Comparison of ENCODE assay signal across 13 mouse cellular contexts in the genomic region with DNA sequence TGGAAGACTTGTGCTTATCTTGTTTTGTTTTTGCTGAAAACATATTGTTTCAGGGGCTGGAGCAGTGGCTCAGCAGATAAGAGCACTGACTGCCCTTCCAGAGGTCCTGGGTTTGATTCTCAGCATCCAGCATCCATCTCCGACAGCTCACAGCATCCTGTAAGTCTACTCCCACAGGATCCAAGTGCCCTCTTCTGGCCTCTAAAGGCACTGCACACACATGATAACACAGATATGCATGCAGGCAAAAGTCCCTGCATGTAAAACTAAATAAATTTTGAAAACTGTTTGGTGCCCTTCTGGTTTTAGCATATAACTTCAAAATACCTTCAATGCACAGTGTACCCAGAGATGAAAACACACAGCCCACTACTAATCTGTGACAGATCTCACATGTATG. TPM values are rescaled to one million over a fixed set of nuclear protein-coding genes. Genes with fewer than 3 reads are reported as not detected.
DNase-seq lines count a peak whose midpoint lies in the region; ATAC-seq and TF ChIP-seq lines count a peak whose summit lies in the region.
"Had no signal": no experiment of that assay in that cellular context is flagged by ENCODE, and none has a peak within 500 bp of the region (broad histone marks: within the 10 kb centered on the region; RNA-seq: fewer than 3 reads in every experiment).

No protein-coding gene starts in this region.

- H3K9ac ChIP-seq in kidney, postnatal 0 days (ENCODE audit: low read depth, low read length) = no peak overlapping the region
- H3K9ac ChIP-seq: limb, embryonic 15.5 days; midbrain, embryonic 15.5 days had no signal

- WGBS in kidney, postnatal 0 days = 90% methylated on average over 1 of the region's 1 CpGs

- H3K36me3 ChIP-seq in kidney, postnatal 0 days (ENCODE audit: insufficient read depth, low read length) = peaks cover 54% of the 10 kb centered on the region

- ATAC-seq in kidney, postnatal 0 days (replicated peaks; ENCODE audit: low FRiP score, low read depth) = no peak
- ATAC-seq: forebrain, embryonic 16.5 days; midbrain, embryonic 15.5 days had no signal

- no peaks in the 10 kb centered on the region for H3K27me3 ChIP-seq in kidney, postnatal 0 days (ENCODE audit: insufficient read depth, low read length)
- H3K27me3 ChIP-seq: limb, embryonic 15.5 days; midbrain, embryonic 15.5 days had no signal

- H3K4me2 ChIP-seq in kidney, postnatal 0 days (ENCODE audit: low read length) = no peak overlapping the region
- H3K4me2 ChIP-seq: heart, embryonic 11.5 days; limb, embryonic 15.5 days; midbrain, embryonic 15.5 days had no signal

- no peaks in the 10 kb centered on the region for H3K4me1 ChIP-seq in kidney, postnatal 0 days (replicated peaks; ENCODE audit: insufficient read depth, low read length)
- H3K4me1 ChIP-seq: limb, embryonic 15.5 days; midbrain, embryonic 15.5 days had no signal

- H3K4me3 ChIP-seq in kidney, postnatal 0 days (replicated peaks; ENCODE audit: low read depth, low read length) = no peak overlapping the region
- H3K4me3 ChIP-seq: limb, embryonic 15.5 days; midbrain, embryonic 15.5 days had no signal

- peak; percentile 46; the same call in 1 of the 2 replicates for TF ChIP-seq CTCF in kidney, postnatal 0 days (IDR thresholded peaks at IDR 0.05; ENCODE audit: low read depth)

- no peaks in the 10 kb centered on the region for H3K9me3 ChIP-seq in kidney, postnatal 0 days (replicated peaks; ENCODE audit: low read length)
- H3K9me3 ChIP-seq: limb, embryonic 15.5 days; midbrain, embryonic 15.5 days had no signal

- DNase-seq in kidney, postnatal 0 days (ENCODE audit: low spot score) = peak; percentile 11
- DNase-seq in kidney, adult 18-20 months = no peak
- peak; percentile 24 for DNase-seq in retina, embryonic 14.5 days (ENCODE audit: low spot score)
- DNase-seq in retina, postnatal 1 day = no peak
- peak; percentile 58 for DNase-seq in ZHBTc4 (ENCODE audit: low read depth, low spot score)
- no peak for DNase-seq in T-cell, adult 2 months (ENCODE audit: low spot score)
- no peak for DNase-seq in right cerebral cortex, postnatal 25 days
- DNase-seq: thymus, adult 18-20 months had no signal

- H3K27ac ChIP-seq in kidney, postnatal 0 days = no peak overlapping the region
- H3K27ac ChIP-seq: limb, embryonic 15.5 days; midbrain, embryonic 15.5 days had no signal

RNA-seq across cellular contexts. Expression of a gene that starts 15.3 kb away (rescaled TPM):
- 78.5 and 78.9 TPM in 2 replicates for polyA plus RNA-seq in kidney, postnatal 0 days (2015; fragmentation: Nextera tagmentation; extraction: Ambion mirVana)

RNA-seq across cellular contexts. Expression of a gene that starts 27.1 kb away (rescaled TPM):
- polyA plus RNA-seq in kidney, postnatal 0 days (2015; fragmentation: Nextera tagmentation; extraction: Ambion mirVana) = 4.5 and 5.9 TPM in 2 replicates
- polyA plus RNA-seq: forebrain, embryonic 16.5 days; heart, embryonic 11.5 days; midbrain, embryonic 15.5 days; spleen, adult 2 months had no signal

Comparison
In these comparisons a context has a peak if more than half of its experiments do, and no peak if none do; other contexts are left out.
1. DNase-seq: peak in kidney, postnatal 0 days (single experiment), retina, embryonic 14.5 days (single experiment) and ZHBTc4 (single experiment); none in kidney, adult 18-20 months (single experiment), retina, postnatal 1 day (single experiment), T-cell, adult 2 months (single experiment) and right cerebral cortex, postnatal 25 days (single experiment).